ENCODE assay signal across 22 mouse cellular contexts in the genomic region with DNA sequence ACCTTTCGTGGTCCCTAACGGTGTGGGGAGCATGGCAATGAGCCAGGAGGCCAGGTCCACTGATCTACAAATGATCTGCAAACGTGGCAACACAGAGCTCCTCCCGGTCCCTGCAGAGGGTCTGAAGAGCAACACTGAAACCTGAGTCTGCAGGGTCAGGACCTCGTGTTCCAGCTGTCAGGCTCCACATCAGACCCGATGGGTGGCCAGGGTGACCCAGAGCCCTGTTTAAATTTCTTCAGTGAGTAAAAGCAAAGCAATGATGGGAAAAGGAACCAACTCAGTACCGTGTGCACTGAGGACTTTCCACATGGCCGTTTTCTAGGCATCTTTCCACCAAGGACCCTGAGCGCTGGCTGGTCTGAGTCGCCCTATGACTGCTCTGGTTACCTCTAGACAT.
"Had no signal": no experiment of that assay in that cellular context is flagged by ENCODE, and none has a peak within 500 bp of the region (broad histone marks: within the 10 kb centered on the region; RNA-seq: fewer than 3 reads in every experiment).

No protein-coding gene starts in this region.

- H3K9ac ChIP-seq: limb, embryonic 13.5 days; liver, embryonic 13.5 days; lung, embryonic 14.5 days; midbrain, embryonic 12.5 days; midbrain, embryonic 15.5 days; neural tube, embryonic 12.5 days; neural tube, embryonic 15.5 days had no signal

- H3K4me2 ChIP-seq: limb, embryonic 13.5 days; liver, embryonic 13.5 days; lung, embryonic 14.5 days; midbrain, embryonic 12.5 days; midbrain, embryonic 15.5 days; neural tube, embryonic 12.5 days; neural tube, embryonic 15.5 days had no signal

- DNase-seq: layer of hippocampus, adult 9-11 months; liver; liver, embryonic 13.5 days; lung, embryonic 14.5 days; right cerebral cortex, adult 18-20 months; right cerebral cortex, postnatal 14 days; right cerebral cortex, postnatal 4 days; thymus, adult 2 months; thymus, postnatal 14 days; thymus, postnatal 4 days had no signal

- H3K27me3 ChIP-seq: limb, embryonic 13.5 days; liver, embryonic 13.5 days; midbrain, embryonic 12.5 days; midbrain, embryonic 15.5 days; neural tube, embryonic 12.5 days; neural tube, embryonic 15.5 days had no signal

- H3K27ac ChIP-seq: kidney, postnatal 0 days; layer of hippocampus, adult 2 months; limb, embryonic 10.5 days; limb, embryonic 13.5 days; liver, embryonic 13.5 days; macrophage; midbrain, embryonic 12.5 days; midbrain, embryonic 15.5 days; neural tube, embryonic 12.5 days; neural tube, embryonic 15.5 days; stomach, postnatal 0 days had no signal

- ATAC-seq: intestine, embryonic 16.5 days; lung, postnatal 0 days; midbrain, embryonic 15.5 days had no signal

- H3K9me3 ChIP-seq: limb, embryonic 10.5 days; limb, embryonic 13.5 days; liver, embryonic 13.5 days; midbrain, embryonic 12.5 days; midbrain, embryonic 15.5 days; neural tube, embryonic 12.5 days; neural tube, embryonic 15.5 days had no signal

- H3K4me3 ChIP-seq: layer of hippocampus, adult 2 months; limb, embryonic 10.5 days; limb, embryonic 13.5 days; liver, embryonic 13.5 days; midbrain, embryonic 12.5 days; midbrain, embryonic 15.5 days; neural tube, embryonic 12.5 days; neural tube, embryonic 15.5 days had no signal

- H3K4me1 ChIP-seq: limb, embryonic 13.5 days; liver, embryonic 13.5 days; midbrain, embryonic 12.5 days; midbrain, embryonic 15.5 days; neural tube, embryonic 12.5 days; neural tube, embryonic 15.5 days had no signal

- H3K36me3 ChIP-seq: limb, embryonic 10.5 days; limb, embryonic 13.5 days; liver, embryonic 13.5 days; midbrain, embryonic 12.5 days; midbrain, embryonic 15.5 days; neural tube, embryonic 12.5 days; neural tube, embryonic 15.5 days had no signal
